Mouse (Mus musculus) C2C12 (cell line): ENCODE results near the gene Bpi. TPM values are rescaled to one million over a fixed set of nuclear protein-coding genes. Genes with fewer than 3 reads are reported as not detected.

Source experiments
- H3K27me3 ChIP-seq: one replicate; pipeline ENCODE4 v1.6.1; 2011; ENCODE audit not compliant: control insufficient read depth, insufficient read depth, insufficient read length
- H3K36me3 ChIP-seq: one replicate; pipeline ENCODE4 v1.6.1; 2011; ENCODE audit not compliant: control insufficient read depth, insufficient read depth
- H3K4me3 ChIP-seq: one replicate; pipeline ENCODE4 v1.5.1; 2011; ENCODE audit warnings: mild to moderate bottlenecking, control low read depth; ENCODE audit not compliant: poor library complexity, insufficient read depth, severe bottlenecking
- H3K79me2 ChIP-seq: one replicate; pipeline ENCODE4 v1.6.1; 2011; ENCODE audit not compliant: control insufficient read depth, insufficient read depth
- H3K79me3 ChIP-seq: one replicate; pipeline ENCODE4 v1.6.1; 2011; ENCODE audit warnings: low read depth, control low read depth
- H3ac ChIP-seq: one replicate; pipeline ENCODE3; 2011; ENCODE audit warnings: low read depth; ENCODE audit not compliant: control insufficient read depth, insufficient read length
- CEBPB ChIP-seq: IDR thresholded peaks from one replicate; pipeline ENCODE4 v1.6.1; 2011; ENCODE audit warnings: low read depth, mild to moderate bottlenecking, control low read depth, moderate library complexity
- CTCF ChIP-seq: IDR thresholded peaks from one replicate; pipeline ENCODE4 v1.5.1; 2011; ENCODE audit not compliant: control insufficient read depth, insufficient read depth, insufficient read length
- FOSL1 ChIP-seq: IDR thresholded peaks from one replicate; pipeline ENCODE4 v1.8.0; 2011; ENCODE audit warnings: mild to moderate bottlenecking, low read length; ENCODE audit not compliant: poor library complexity, insufficient read depth, severe bottlenecking
- MAX ChIP-seq: IDR thresholded peaks from one replicate; pipeline ENCODE4 v1.6.1; 2011; ENCODE audit warnings: mild to moderate bottlenecking, control low read depth
- MYOD1 ChIP-seq: IDR thresholded peaks from one replicate; pipeline ENCODE4 v1.6.1; 2011; ENCODE audit warnings: low read depth; ENCODE audit not compliant: control insufficient read depth, insufficient read length
- MYOG ChIP-seq: IDR thresholded peaks from one replicate; pipeline ENCODE4 v1.6.1; 2011; ENCODE audit not compliant: control insufficient read depth, insufficient read length; ENCODE audit errors: extremely low read depth
- USF1 ChIP-seq: IDR thresholded peaks from one replicate; pipeline ENCODE4 v1.6.1; 2011; ENCODE audit warnings: low read depth, mild to moderate bottlenecking, control low read depth, moderate library complexity
- polyA plus RNA-seq: library from polyadenylated mRNA; unstranded; fragments of >200 nt; fragmentation: generic; extraction: Trizol; gene quantifications from one replicate; pipeline ENCODE4 v1.2.1, GENCODE M21; 2012; ENCODE audit warnings: missing spikeins

Bpi gene
- polyA plus RNA-seq, 1 experiment = not detected

GRCm38 (mm10) chr2:158299203-158299602 lies 41.3 kb downstream of the Bpi start:
- no peaks in the 10 kb centered on the region for H3K79me2 ChIP-seq
- H3K79me3 ChIP-seq = no peaks in the 10 kb centered on the region
- H3K27me3 ChIP-seq = peaks cover 9% of the 10 kb centered on the region
- no peak for TF ChIP-seq USF1
- TF ChIP-seq FOSL1 = no peak
- no peak for TF ChIP-seq MYOG
- TF ChIP-seq MYOD1 = no peak
- no peak for TF ChIP-seq MAX
- no peak for TF ChIP-seq CTCF
- TF ChIP-seq CEBPB = no peak
- H3K36me3 ChIP-seq = no peaks in the 10 kb centered on the region
- H3ac ChIP-seq = no peak overlapping the region
- H3K4me3 ChIP-seq = no peak overlapping the region

GRCm38 (mm10) chr2:158299731-158300130 lies 41.8 kb downstream of the Bpi start:
- TF ChIP-seq USF1 = no peak
- no peak for TF ChIP-seq CEBPB
- no peak for TF ChIP-seq MYOG
- TF ChIP-seq MAX = no peak
- TF ChIP-seq FOSL1 = no peak
- no peak for TF ChIP-seq MYOD1
- no peak for TF ChIP-seq CTCF
- Histone ChIP-seq H3K27me3 (peaks cover 9% of the 10 kb centered on the region), H3ac (no peak overlapping the region), H3K79me3 (no peaks in the 10 kb centered on the region), H3K36me3 (no peaks in the 10 kb centered on the region), H3K4me3 (no peak overlapping the region), H3K79me2 (no peaks in the 10 kb centered on the region)

GRCm38 (mm10) chr2:158302807-158303206 lies 44.9 kb downstream of the Bpi start:
- Histone ChIP-seq H3K79me3 (no peaks in the 10 kb centered on the region), H3K4me3 (no peak overlapping the region), H3ac (no peak overlapping the region), H3K79me2 (no peaks in the 10 kb centered on the region), H3K36me3 (no peaks in the 10 kb centered on the region), H3K27me3 (no peaks in the 10 kb centered on the region)
- no peak for TF ChIP-seq CEBPB
- no peak for TF ChIP-seq USF1
- TF ChIP-seq FOSL1 = no peak
- no peak for TF ChIP-seq MYOG
- no peak for TF ChIP-seq CTCF
- TF ChIP-seq MAX = no peak
- TF ChIP-seq MYOD1 = no peak

GRCm38 (mm10) chr2:158305948-158306695 lies 48.2 kb downstream of the Bpi start, which contains the start of gene Lbp:
TSS of gene Lbp (plus strand) at chr2:158306493.
- no peak for TF ChIP-seq CTCF
- TF ChIP-seq MAX = no peak
- TF ChIP-seq USF1 = no peak
- no peak for TF ChIP-seq CEBPB
- TF ChIP-seq FOSL1 = no peak
- TF ChIP-seq MYOD1 = no peak
- no peak for TF ChIP-seq MYOG
- Histone ChIP-seq H3K79me3 (no peaks in the 10 kb centered on the region), H3K27me3 (peaks cover 4% of the 10 kb centered on the region), H3K4me3 (no peak within 1 kb of the TSS), H3K79me2 (no peaks in the 10 kb centered on the region), H3ac (no peak within 1 kb of the TSS), H3K36me3 (no peaks in the 10 kb centered on the region)

GRCm38 (mm10) chr2:158306696-158307049 lies 48.8 kb downstream of the Bpi start:
- TF ChIP-seq MYOG = no peak
- no peak for TF ChIP-seq MAX
- no peak for TF ChIP-seq MYOD1
- TF ChIP-seq USF1 = no peak
- no peak for TF ChIP-seq CEBPB
- no peak for TF ChIP-seq FOSL1
- TF ChIP-seq CTCF = no peak
- Histone ChIP-seq H3K79me3 (no peaks in the 10 kb centered on the region), H3K27me3 (peaks cover 4% of the 10 kb centered on the region), H3K79me2 (no peaks in the 10 kb centered on the region), H3K4me3 (no peak overlapping the region), H3K36me3 (no peaks in the 10 kb centered on the region), H3ac (no peak overlapping the region)

- H3ac ChIP-seq = no peak overlapping the region
- no peaks in the 10 kb centered on the region for H3K79me2 ChIP-seq
- no peaks in the 10 kb centered on the region for H3K36me3 ChIP-seq
- peaks cover 4% of the 10 kb centered on the region for H3K27me3 ChIP-seq
- no peaks in the 10 kb centered on the region for H3K79me3 ChIP-seq
- no peak overlapping the region for H3K4me3 ChIP-seq
- TF ChIP-seq FOSL1 = no peak
- no peak for TF ChIP-seq MYOG
- TF ChIP-seq USF1 = no peak
- no peak for TF ChIP-seq CTCF
- no peak for TF ChIP-seq MYOD1
Observed at GRCm38 (mm10) chr2:158308276-158308675, 50.4 kb downstream of the Bpi start.
